Mouse (Mus musculus): ENCODE measurements at regions not wholly inside any gene's neighbourhood (a gene's known extent, or its start where the extent isn't known, plus 50 kb on each side); places are given as distances from the start of the nearest gene placed in this dataset.

DNA sequence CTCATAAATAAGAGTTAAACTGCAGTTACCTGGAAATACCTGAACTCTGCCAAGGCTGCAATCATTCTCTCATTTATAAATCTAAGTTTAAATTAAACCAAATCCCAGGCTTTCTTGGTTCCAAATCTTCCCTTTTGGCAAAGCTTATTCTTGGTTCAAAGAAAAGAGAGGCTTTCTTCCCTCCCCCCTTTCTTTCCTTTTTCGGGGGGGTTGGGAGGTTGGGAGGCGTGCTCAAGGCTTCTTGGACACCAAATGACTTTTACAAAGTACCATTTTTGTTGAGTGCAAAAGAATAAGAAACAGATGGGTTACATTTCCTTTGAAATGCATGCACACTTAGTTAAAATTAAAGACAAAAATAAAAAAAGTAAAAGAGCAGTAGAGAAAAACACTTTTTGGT is 105.4 kb upstream of the Mroh9 start:
- no peak for DNase-seq

DNA sequence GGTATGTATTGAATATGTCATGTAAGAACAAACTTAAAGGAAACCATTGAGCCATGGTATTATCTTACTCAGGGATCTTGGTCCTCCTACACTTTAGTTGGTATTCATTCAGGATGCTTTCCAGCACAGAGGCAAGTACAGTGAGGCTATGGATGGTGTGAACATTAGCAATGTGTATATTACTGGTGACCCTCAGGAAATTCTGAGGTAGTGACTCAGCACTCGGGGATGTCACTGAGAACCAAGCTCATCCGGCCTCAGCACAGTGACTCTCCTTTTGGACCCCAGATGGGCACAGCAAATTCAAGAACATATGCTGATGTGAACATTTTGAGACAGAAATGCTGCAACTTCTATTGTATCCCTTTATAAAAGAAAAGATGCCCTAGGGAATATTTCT is 96.4 kb upstream of the Mroh9 start:
- no peak for DNase-seq

DNA sequence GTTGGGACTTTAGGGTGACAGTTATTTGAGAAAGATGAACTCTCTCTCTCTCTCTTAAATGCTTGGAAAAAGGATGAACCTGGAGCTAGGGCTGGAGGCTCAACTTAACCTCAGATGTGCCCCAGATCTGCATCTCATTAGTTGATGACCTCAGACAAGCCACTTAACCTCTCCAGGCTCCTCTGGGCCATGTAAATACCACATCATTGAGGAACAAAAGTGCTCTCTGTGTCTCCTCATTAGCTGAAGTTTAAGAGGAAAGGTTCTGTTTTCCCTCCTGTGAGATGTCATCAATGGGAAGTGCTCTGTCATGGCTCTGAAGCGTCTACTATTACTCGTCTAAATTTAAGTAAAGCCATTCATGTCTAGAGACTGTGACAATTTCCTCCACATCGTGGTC is 91.5 kb upstream of the Mroh9 start:
- no peak for DNase-seq

DNA sequence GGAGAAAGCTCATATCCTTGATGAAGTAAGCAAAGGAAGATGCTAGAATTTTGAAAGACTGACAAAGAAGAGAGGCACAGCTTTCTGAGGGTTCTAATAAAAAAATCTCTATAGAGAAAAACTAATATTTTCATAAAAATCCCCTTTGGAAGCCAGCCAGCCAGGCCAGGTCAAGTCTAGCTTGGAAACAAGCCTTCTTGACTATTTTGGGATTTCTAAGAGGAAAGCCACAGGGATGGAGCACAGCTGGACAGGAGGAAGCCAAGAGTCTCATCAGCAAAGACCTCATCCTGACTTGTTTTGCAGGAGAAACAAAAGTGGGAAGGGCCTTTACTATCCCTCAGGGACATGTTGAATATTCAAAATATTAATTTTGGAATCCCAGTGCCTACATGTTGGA is 81.6 kb upstream of the Mroh9 start:
- DNase-seq: peak; percentile 29

DNA sequence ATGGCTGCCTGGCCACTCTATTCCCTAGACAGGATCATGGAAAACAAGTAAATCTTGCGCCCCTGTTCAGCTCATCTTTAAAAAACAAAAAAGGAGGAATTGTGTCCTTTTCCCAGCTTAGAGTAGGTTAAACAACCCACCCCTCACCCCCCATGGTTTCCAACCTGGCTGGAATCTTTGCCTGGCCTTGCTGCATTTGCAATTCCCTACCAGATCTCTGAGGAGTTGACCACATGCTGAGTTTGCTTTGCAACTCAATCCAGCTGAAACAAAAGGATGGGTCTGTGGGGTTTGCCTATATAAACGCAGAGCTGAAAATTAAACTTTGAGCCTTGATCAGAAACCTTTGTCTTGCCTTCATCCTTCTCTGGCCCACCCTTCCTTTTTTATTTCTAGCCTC is 78.2 kb upstream of the Mroh9 start:
- DNase-seq: no peak

DNA sequence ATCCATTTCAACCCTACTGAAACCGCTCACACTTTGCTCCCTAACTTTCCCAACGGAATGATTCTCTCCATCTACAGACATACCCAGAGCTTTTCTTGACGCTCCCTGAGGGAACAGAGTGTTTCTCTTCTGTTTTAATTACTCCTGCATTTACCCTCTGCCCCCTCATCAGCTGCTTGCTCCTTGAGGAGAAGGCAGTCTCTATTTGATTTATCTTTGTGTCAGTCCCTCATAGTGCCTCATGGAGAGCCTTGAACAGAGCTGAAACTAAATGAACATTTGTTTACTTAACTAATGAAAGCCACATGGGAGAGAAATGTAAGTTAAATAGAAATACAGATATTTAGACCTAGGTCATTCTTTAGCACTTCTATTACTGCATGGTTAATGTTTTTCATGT is 74.4 kb upstream of the Mroh9 start:
- DNase-seq: no peak

DNA sequence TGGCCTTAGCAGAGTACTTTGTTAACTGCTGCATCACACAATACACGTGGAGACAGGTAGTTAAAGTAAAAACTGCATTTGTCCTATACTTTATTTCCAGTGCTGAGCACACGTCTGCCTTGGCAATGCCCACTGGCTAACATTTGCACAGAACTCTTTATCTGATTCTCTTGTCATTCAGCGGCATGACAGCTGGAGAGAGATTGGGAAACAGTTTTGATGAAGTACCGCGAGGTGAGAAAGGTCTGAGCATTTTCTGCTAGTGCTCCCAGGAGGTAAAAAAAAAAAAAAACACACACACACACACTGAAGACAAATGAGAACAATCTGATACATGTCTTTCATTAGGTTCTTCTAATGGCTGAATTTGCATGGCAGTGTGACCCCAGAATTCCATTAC is 73.0 kb upstream of the Mroh9 start:
- DNase-seq: no peak

DNA sequence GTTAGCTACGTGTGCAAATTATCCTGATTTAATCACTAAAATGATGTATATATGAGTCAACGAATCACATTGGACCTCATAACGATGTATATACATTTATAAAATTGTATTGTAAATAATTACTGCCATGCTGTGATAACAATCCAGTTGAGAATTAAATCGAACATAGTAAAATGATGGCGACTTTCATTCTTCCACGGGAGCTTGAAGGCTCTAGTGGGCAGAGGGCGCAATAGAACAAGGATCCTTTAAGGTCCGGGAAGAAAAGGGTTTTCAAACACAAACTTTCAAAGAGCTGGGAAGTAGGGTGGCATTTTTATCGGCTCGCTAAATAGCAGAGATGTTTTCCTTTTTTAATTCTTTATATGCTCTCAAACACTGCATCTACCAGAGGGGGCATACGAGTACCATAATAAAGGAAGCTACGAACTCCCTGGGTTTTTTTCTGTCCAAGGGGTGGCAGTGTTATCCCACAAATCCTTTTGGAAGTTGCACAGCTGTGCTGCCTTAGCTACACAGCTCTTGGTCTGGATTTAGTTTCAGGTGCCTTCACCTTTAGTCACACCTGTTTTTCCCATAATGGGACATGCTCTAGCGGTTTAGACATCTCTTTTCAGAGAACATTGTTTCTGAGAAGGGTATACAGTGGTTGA is 64.9 kb upstream of the Mroh9 start:
- peak; percentile 24 for DNase-seq

DNA sequence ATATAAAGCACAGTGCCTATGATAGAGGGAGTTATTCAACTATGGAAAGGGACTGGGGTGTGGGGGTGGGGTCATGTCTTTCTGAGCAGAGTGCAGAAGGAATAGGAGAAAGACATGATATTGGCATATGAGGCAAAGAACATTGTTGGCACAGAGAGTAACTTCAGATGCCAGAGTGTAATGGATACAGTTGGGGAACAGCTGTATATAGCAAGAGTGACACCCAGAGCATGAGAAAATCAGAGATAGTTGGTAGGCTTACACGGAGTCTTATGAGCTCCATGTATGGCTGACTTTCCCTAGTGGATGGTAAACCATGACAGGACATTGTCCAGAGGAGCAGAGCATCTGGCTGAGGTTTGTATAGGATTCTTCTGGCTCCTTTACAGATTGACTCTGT is 61.2 kb upstream of the Mroh9 start:
- no peak for DNase-seq

DNA sequence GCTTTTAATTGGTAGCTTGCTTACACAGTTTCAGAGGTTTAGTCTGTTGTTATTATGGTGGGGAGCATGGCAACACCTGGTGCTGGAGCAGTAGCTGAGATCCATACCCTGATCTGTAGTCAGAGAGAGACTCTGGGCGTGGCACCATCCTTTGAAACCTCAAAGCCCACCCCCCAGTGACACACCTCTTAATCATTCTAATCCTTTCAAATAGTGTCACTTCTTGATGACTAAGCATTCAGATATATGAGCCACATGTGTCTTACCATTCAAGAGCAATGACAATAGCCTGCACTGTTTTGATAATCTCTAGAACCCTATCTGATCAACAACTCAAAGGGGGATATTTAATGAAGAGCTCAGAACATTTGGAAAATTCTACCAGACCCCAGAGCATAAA is 57.6 kb upstream of the Mroh9 start:
- no peak for DNase-seq

DNA sequence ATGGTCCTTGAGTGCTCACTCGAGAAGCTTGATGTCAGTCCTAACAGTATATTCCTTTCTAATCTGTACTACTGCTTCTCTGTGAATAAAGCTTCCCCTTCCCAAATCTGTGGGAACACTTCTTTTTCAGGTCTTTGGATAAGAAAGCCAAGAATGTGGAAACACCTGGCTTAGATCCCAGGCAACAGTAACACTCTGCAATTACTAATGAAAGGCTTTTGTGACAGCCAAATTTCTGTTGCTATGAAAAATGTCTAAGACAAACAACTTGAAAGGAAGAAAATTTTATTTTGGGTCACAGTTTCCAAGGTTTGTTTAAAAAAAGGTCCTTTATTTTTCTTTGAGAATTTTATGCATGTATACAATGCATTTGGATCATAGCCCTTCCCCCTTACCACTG is 56.0 kb upstream of the Mroh9 start:
- no peak for DNase-seq

DNA sequence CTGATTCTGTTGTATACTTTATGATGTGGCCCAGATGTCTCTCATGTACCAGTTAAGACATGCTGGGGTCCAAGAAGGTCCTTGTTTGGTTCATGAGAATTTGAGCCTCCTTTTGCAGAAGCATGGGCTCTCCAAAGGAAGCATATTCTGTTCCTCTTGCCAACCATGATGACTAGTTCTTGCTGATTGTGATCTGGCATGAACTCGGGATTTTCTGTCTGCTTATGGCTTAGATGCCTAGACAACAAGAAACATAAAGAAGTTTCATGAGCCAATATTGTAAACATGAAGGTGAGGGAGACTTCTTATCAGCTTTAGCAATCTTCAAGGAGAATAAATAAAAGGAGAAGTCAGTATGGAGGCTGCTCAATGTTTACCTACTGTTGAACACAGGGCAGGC is 52.7 kb upstream of the Mroh9 start:
- no peak for DNase-seq
